Comparison of ENCODE assay signal across 24 mouse cellular contexts in genomic region chr7:92301046-92301445, GRCm38 (mm10).
A peak's percentile ranks its signal among the peaks of the same experiment; 100 is the strongest.
DNase-seq lines count a peak whose midpoint lies in the region; ATAC-seq lines count a peak whose summit lies in the region.
"Had no signal": no experiment of that assay in that cellular context is flagged by ENCODE, and none has a peak within 500 bp of the region (broad histone marks: within the 10 kb centered on the region; RNA-seq: fewer than 3 reads in every experiment).

No protein-coding gene starts in this region.

- H3K27me3 ChIP-seq in hindbrain, embryonic 13.5 days = no peaks in the 10 kb centered on the region
- no peaks in the 10 kb centered on the region for H3K27me3 ChIP-seq in hindbrain, embryonic 10.5 days (ENCODE audit: insufficient read depth, poor library complexity, severe bottlenecking)
- H3K27me3 ChIP-seq in heart, embryonic 11.5 days (ENCODE audit: control insufficient read depth, insufficient read depth, low read length) = no peaks in the 10 kb centered on the region
- H3K27me3 ChIP-seq: heart, embryonic 13.5 days; stomach, embryonic 15.5 days had no signal

- no peak overlapping the region for H3K4me3 ChIP-seq in hindbrain, embryonic 13.5 days
- no peak overlapping the region for H3K4me3 ChIP-seq in hindbrain, embryonic 10.5 days
- H3K4me3 ChIP-seq in heart, embryonic 11.5 days (ENCODE audit: low read depth, low read length) = no peak overlapping the region
- H3K4me3 ChIP-seq: erythroblast, embryonic 14.5 days; heart, embryonic 13.5 days; limb, embryonic 10.5 days; stomach, embryonic 15.5 days had no signal

- ATAC-seq in hindbrain, embryonic 13.5 days (ENCODE audit: low FRiP score) = no peak
- no peak for ATAC-seq in heart, embryonic 11.5 days (replicated peaks; ENCODE audit: insufficient number of reproducible peaks, low FRiP score, low TSS enrichment)
- no peak for ATAC-seq in megakaryocyte, adult 5-6 weeks (ENCODE audit: poor library complexity, severe bottlenecking)
- ATAC-seq: midbrain, embryonic 16.5 days had no signal

- DNase-seq in hindbrain, embryonic 10.5 days (ENCODE audit: low spot score) = no peak
- peak; percentile 78 for DNase-seq in MN1 (ENCODE audit: low spot score)
- peak; percentile 92 for DNase-seq in brain, adult 2 months (ENCODE audit: low read depth, low spot score)
- peak; percentile 83 for DNase-seq in cerebellum, adult 9-10 months
- no peak for DNase-seq in heart, postnatal 10 days
- DNase-seq: adrenal gland, adult 2 months; gastrocnemius, postnatal 10 days; heart, adult 11 months; heart, postnatal 36 days; kidney, adult 11 months; kidney, postnatal 14 days; lung, adult 2 months; retina, postnatal 1 day; thymus, adult 18-20 months; thymus, postnatal 4 days had no signal

- H3K4me2 ChIP-seq in hindbrain, embryonic 13.5 days = no peak overlapping the region
- H3K4me2 ChIP-seq in heart, embryonic 11.5 days = no peak overlapping the region
- H3K4me2 ChIP-seq: heart, embryonic 13.5 days; liver, embryonic 11.5 days; stomach, embryonic 15.5 days had no signal

- WGBS in hindbrain, embryonic 13.5 days = 52% methylated on average over 2 of the region's 2 CpGs
- 71% methylated on average over 2 of the region's 2 CpGs for WGBS in hindbrain, embryonic 10.5 days
- 50% methylated on average over 2 of the region's 2 CpGs for WGBS in heart, embryonic 11.5 days (ENCODE audit: insufficient replicate concordance)

- H3K36me3 ChIP-seq in hindbrain, embryonic 13.5 days = no peaks in the 10 kb centered on the region
- H3K36me3 ChIP-seq in hindbrain, embryonic 10.5 days = no peaks in the 10 kb centered on the region
- no peaks in the 10 kb centered on the region for H3K36me3 ChIP-seq in heart, embryonic 11.5 days (ENCODE audit: control insufficient read depth, insufficient read depth, low read length)
- H3K36me3 ChIP-seq: heart, embryonic 13.5 days; limb, embryonic 10.5 days; stomach, embryonic 15.5 days had no signal

- no peaks in the 10 kb centered on the region for H3K4me1 ChIP-seq in hindbrain, embryonic 13.5 days (replicated peaks)
- H3K4me1 ChIP-seq in hindbrain, embryonic 10.5 days (replicated peaks) = no peaks in the 10 kb centered on the region
- H3K4me1 ChIP-seq in heart, embryonic 11.5 days (ENCODE audit: control insufficient read depth, insufficient read depth, low read length) = no peaks in the 10 kb centered on the region
- H3K4me1 ChIP-seq: heart, embryonic 13.5 days; stomach, embryonic 15.5 days had no signal

- 0 out of 2 replicates have a peak overlapping the region, but pooled peaks have one; percentile 23 for H3K27ac ChIP-seq in hindbrain, embryonic 13.5 days
- H3K27ac ChIP-seq in hindbrain, embryonic 10.5 days = no peak overlapping the region
- H3K27ac ChIP-seq in heart, embryonic 11.5 days (ENCODE audit: low read depth, low read length) = no peak overlapping the region
- H3K27ac ChIP-seq: heart, embryonic 13.5 days; limb, embryonic 10.5 days; stomach, embryonic 15.5 days had no signal

- intact Hi-C loops in heart, postnatal 10 days (cut with DNase I) = no loop called here

- no peaks in the 10 kb centered on the region for H3K9me3 ChIP-seq in hindbrain, embryonic 13.5 days
- H3K9me3 ChIP-seq in hindbrain, embryonic 10.5 days = no peaks in the 10 kb centered on the region
- no peaks in the 10 kb centered on the region for H3K9me3 ChIP-seq in heart, embryonic 11.5 days (replicated peaks; ENCODE audit: control insufficient read depth, low read length)
- H3K9me3 ChIP-seq: heart, embryonic 13.5 days; limb, embryonic 10.5 days; stomach, embryonic 15.5 days had no signal

- no peak overlapping the region for H3K9ac ChIP-seq in hindbrain, embryonic 13.5 days
- H3K9ac ChIP-seq in heart, embryonic 11.5 days (ENCODE audit: low read depth, low read length) = no peak overlapping the region
- H3K9ac ChIP-seq: heart, embryonic 13.5 days; stomach, embryonic 15.5 days had no signal

Comparison
In these comparisons a context has a peak if more than half of its experiments do, and no peak if none do; other contexts are left out.
1. DNase-seq: peak in MN1 (single experiment), brain, adult 2 months (single experiment) and cerebellum, adult 9-10 months (single experiment); none in hindbrain, embryonic 10.5 days (single experiment) and heart, postnatal 10 days (0 of 2).